Comparison of ENCODE assay signal across 21 mouse cellular contexts in genomic region chr2:69071440-69072235, GRCm38 (mm10).
DNase-seq lines count a peak whose midpoint lies in the region; ATAC-seq and TF ChIP-seq lines count a peak whose summit lies in the region.
"Had no signal": no experiment of that assay in that cellular context is flagged by ENCODE, and none has a peak within 500 bp of the region (broad histone marks: within the 10 kb centered on the region; RNA-seq: fewer than 3 reads in every experiment).

No protein-coding gene starts in this region.

- peaks cover 5% of the 10 kb centered on the region; the same call in 1 of the 2 replicates for H3K4me1 ChIP-seq in heart, postnatal 0 days (ENCODE audit: control insufficient read depth, insufficient read depth)
- H3K4me1 ChIP-seq in cortical plate, adult 2 months (ENCODE audit: control insufficient read depth, insufficient read depth, low read length) = peaks cover 2% of the 10 kb centered on the region; the same call in 1 of the 2 replicates
- H3K4me1 ChIP-seq: forebrain, embryonic 15.5 days; hindbrain, embryonic 12.5 days had no signal

- no peak for TF ChIP-seq POLR2A in cortical plate, adult 2 months (IDR thresholded peaks at IDR 0.05; ENCODE audit: extremely low read depth, insufficient read depth, low read length)

- H3K36me3 ChIP-seq in heart, postnatal 0 days (replicated peaks; ENCODE audit: control insufficient read depth, insufficient read depth, low read length) = no peaks in the 10 kb centered on the region
- H3K36me3 ChIP-seq: embryonic facial prominence, embryonic 12.5 days; forebrain, embryonic 15.5 days; heart, embryonic 15.5 days; hindbrain, embryonic 12.5 days had no signal

- TF ChIP-seq EP300 in heart, postnatal 0 days (IDR thresholded peaks at IDR 0.05; ENCODE audit: low read depth) = no peak

- no peak overlapping the region for H3K27ac ChIP-seq in heart, postnatal 0 days (ENCODE audit: low read depth)
- H3K27ac ChIP-seq in cortical plate, adult 2 months (ENCODE audit: insufficient read depth, low read length) = peak overlapping the region; percentile 8; the same call in 1 of the 2 replicates
- H3K27ac ChIP-seq: embryonic facial prominence, embryonic 12.5 days; forebrain, embryonic 15.5 days; gastrocnemius, adult 2 months; heart, embryonic 15.5 days; hindbrain, embryonic 12.5 days had no signal

- ATAC-seq in heart, postnatal 0 days (ENCODE audit: insufficient read depth, low read depth) = peak; percentile 47; the same call in 1 of the 2 replicates
- ATAC-seq: forebrain, embryonic 15.5 days; hindbrain, embryonic 16.5 days; inflammation-experienced regulatory T-cells, adult 6 months had no signal

- intact Hi-C loops in heart, postnatal 36 days (cut with DNase I) = no loop called here

- no peak overlapping the region for H3K4me2 ChIP-seq in heart, postnatal 0 days (ENCODE audit: low read depth, low read length)
- H3K4me2 ChIP-seq: embryonic facial prominence, embryonic 12.5 days; forebrain, embryonic 15.5 days; heart, embryonic 15.5 days; hindbrain, embryonic 12.5 days had no signal

- no peak for TF ChIP-seq CTCF in heart, postnatal 0 days (IDR thresholded peaks at IDR 0.05; ENCODE audit: low read depth)
- TF ChIP-seq CTCF in cortical plate, adult 2 months (IDR thresholded peaks at IDR 0.05; ENCODE audit: extremely low read depth, insufficient read depth, low read length) = no peak

- H3K4me3 ChIP-seq in heart, postnatal 0 days (ENCODE audit: low read depth, low read length) = no peak overlapping the region
- no peak overlapping the region for H3K4me3 ChIP-seq in cortical plate, adult 2 months (ENCODE audit: insufficient read depth, low read length)
- H3K4me3 ChIP-seq: embryonic facial prominence, embryonic 12.5 days; forebrain, embryonic 15.5 days; gastrocnemius, adult 2 months; heart, embryonic 15.5 days; hindbrain, embryonic 12.5 days had no signal

- no peak overlapping the region for H3K9ac ChIP-seq in heart, postnatal 0 days (replicated peaks; ENCODE audit: low read depth, low read length)
- H3K9ac ChIP-seq: embryonic facial prominence, embryonic 12.5 days; forebrain, embryonic 15.5 days; heart, embryonic 15.5 days; hindbrain, embryonic 12.5 days had no signal

- no peaks in the 10 kb centered on the region for H3K27me3 ChIP-seq in heart, postnatal 0 days (ENCODE audit: control insufficient read depth, insufficient read depth, low read length)
- H3K27me3 ChIP-seq: embryonic facial prominence, embryonic 12.5 days; forebrain, embryonic 15.5 days; heart, embryonic 15.5 days; hindbrain, embryonic 12.5 days had no signal

- no peaks in the 10 kb centered on the region for H3K9me3 ChIP-seq in heart, postnatal 0 days (replicated peaks; ENCODE audit: control insufficient read depth, low read length)
- H3K9me3 ChIP-seq: embryonic facial prominence, embryonic 12.5 days; forebrain, embryonic 15.5 days; heart, embryonic 15.5 days; hindbrain, embryonic 12.5 days had no signal

- 36% methylated on average over 7 of the region's 7 CpGs for WGBS in heart, postnatal 0 days

- peak; percentile 81 for DNase-seq in heart, adult 11 months
- no peak for DNase-seq in heart, adult 18-20 months
- DNase-seq in heart, postnatal 0 days (ENCODE audit: low spot score) = no peak
- no peak for DNase-seq in heart, postnatal 36 days
- DNase-seq in Muller cell, postnatal 12 days (ENCODE audit: inconsistent ontology term) = peak; percentile 61
- DNase-seq in spleen, adult 12 weeks (ENCODE audit: low spot score) = no peak
- DNase-seq: adrenal gland, adult 8-10 months; adrenal gland, postnatal 36 days; cerebellum, adult 2 months; cerebellum, postnatal 10 days; gastrocnemius, adult 2 months; gastrocnemius, postnatal 25 days; heart, postnatal 4 days; kidney, adult 18-20 months had no signal

Comparison
In these comparisons a context has a peak if more than half of its experiments do, and no peak if none do; other contexts are left out.
1. DNase-seq: peak in heart, adult 11 months (single experiment) and Muller cell, postnatal 12 days (single experiment); none in heart, adult 18-20 months (0 of 2), heart, postnatal 0 days (single experiment), heart, postnatal 36 days (0 of 2) and spleen, adult 12 weeks (single experiment).